Mouse (Mus musculus) layer of hippocampus, adult 18-20 months (tissue): ENCODE measurements around the gene Ston1. TPM values are rescaled to one million over a fixed set of nuclear protein-coding genes. Genes with fewer than 3 reads are reported as not detected.

Experiments
- DNase-seq, 2 experiments: peaks; one replicate each; pipeline ENCODE4 v3.0.0; 2022; ENCODE audit warnings: low spot score in 2 of 2
- total RNA-seq, 2 experiments: library from RNA; stranded (reverse); gene quantifications; 2 replicates each; pipeline ENCODE4 v1.2.3; 2021

Ston1 gene
- total RNA-seq, 2 experiments from 2014 or later, result 9.5 to 9.8 TPM

GRCm38 (mm10) chr17:88583411-88583810 is 14.1 kb upstream of the Ston1 start:
- no peak for DNase-seq

GRCm38 (mm10) chr17:88587371-88587770 is 10.1 kb upstream of the Ston1 start:
- peak; percentile 53 to 81 for DNase-seq

GRCm38 (mm10) chr17:88588228-88588627 is 9.3 kb upstream of the Ston1 start:
- no peak for DNase-seq

GRCm38 (mm10) chr17:88590251-88590650 is 7.2 kb upstream of the Ston1 start:
- no peak for DNase-seq

GRCm38 (mm10) chr17:88595071-88595470 is 2.4 kb upstream of the Ston1 start:
- DNase-seq, result no peak

- DNase-seq, result no peak
Measured at GRCm38 (mm10) chr17:88596068-88596467, 1.4 kb upstream of the Ston1 start.

GRCm38 (mm10) chr17:88596544-88597221 is 801 bp upstream of the Ston1 start:
- peak in 1 of 2 experiments; percentile 80 for DNase-seq

GRCm38 (mm10) chr17:88598056-88598420 is 554 bp downstream of the Ston1 start:
- no peak for DNase-seq

- no peak for DNase-seq
Measured at GRCm38 (mm10) chr17:88598570-88599368, 1.3 kb downstream of the Ston1 start.

GRCm38 (mm10) chr17:88600492-88601026 is 3.1 kb downstream of the Ston1 start:
- no peak for DNase-seq

GRCm38 (mm10) chr17:88603943-88604342 is 6.5 kb downstream of the Ston1 start:
- no peak for DNase-seq

- no peak for DNase-seq
Measured at GRCm38 (mm10) chr17:88606056-88606455, 8.6 kb downstream of the Ston1 start.

GRCm38 (mm10) chr17:88609361-88609760 is 11.9 kb downstream of the Ston1 start:
- no peak for DNase-seq

GRCm38 (mm10) chr17:88611057-88611456 is 13.6 kb downstream of the Ston1 start:
- DNase-seq, result no peak

GRCm38 (mm10) chr17:88613172-88613571 is 15.7 kb downstream of the Ston1 start:
- no peak for DNase-seq

- DNase-seq, result no peak
Measured at GRCm38 (mm10) chr17:88613721-88614120, 16.2 kb downstream of the Ston1 start.

GRCm38 (mm10) chr17:88614234-88614633 is 16.8 kb downstream of the Ston1 start:
- DNase-seq, result no peak

- no peak for DNase-seq
Measured at GRCm38 (mm10) chr17:88614733-88615132, 17.2 kb downstream of the Ston1 start.

GRCm38 (mm10) chr17:88615492-88616155 is 18.1 kb downstream of the Ston1 start:
- no peak for DNase-seq

GRCm38 (mm10) chr17:88620935-88621334 is 23.5 kb downstream of the Ston1 start:
- DNase-seq, result no peak

GRCm38 (mm10) chr17:88621374-88621773 is 23.9 kb downstream of the Ston1 start:
- no peak for DNase-seq

GRCm38 (mm10) chr17:88622711-88623110 is 25.2 kb downstream of the Ston1 start:
- DNase-seq, result no peak
